Mouse (Mus musculus) hindbrain, embryonic 16.5 days (tissue): ENCODE measurements around the gene Agtpbp1. TPM values are rescaled to one million over a fixed set of nuclear protein-coding genes. Genes with fewer than 3 reads are reported as not detected.

ENCODE experiments used
- ATAC-seq: fragments of 200-750 bp; cut with Nextera tagmentation; 2 replicates; pipeline ENCODE4 v1.8.0; 2017; ENCODE audit warnings: moderate TSS enrichment, moderate library complexity
- H3K27ac ChIP-seq: fragments of 300-500 bp; sonication (generic); 2 replicates; pipeline ENCODE4 v1.5.1; 2014; ENCODE audit warnings: low read depth, mild to moderate bottlenecking, control low read depth, low read length, moderate library complexity
- H3K27me3 ChIP-seq: fragments of 300-500 bp; sonication (generic); replicated peaks from 2 replicates; pipeline ENCODE4 v1.6.1; 2014; ENCODE audit warnings: low read length; ENCODE audit not compliant: control insufficient read depth, insufficient read depth
- H3K36me3 ChIP-seq: fragments of 300-500 bp; sonication (generic); 2 replicates; pipeline ENCODE4 v1.6.1; 2014; ENCODE audit warnings: mild to moderate bottlenecking, low read length, moderate library complexity, mixed read lengths; ENCODE audit not compliant: control insufficient read depth, insufficient read depth
- H3K4me1 ChIP-seq: fragments of 300-500 bp; sonication (generic); 2 replicates; pipeline ENCODE4 v1.6.1; 2014; ENCODE audit warnings: low read depth, low read length; ENCODE audit not compliant: control insufficient read depth, insufficient read depth
- H3K4me2 ChIP-seq: fragments of 300-500 bp; sonication (generic); 2 replicates; pipeline ENCODE4 v1.6.1; 2014; ENCODE audit warnings: mild to moderate bottlenecking, low read length, control low read depth, moderate library complexity
- H3K4me3 ChIP-seq: fragments of 300-500 bp; sonication (generic); 2 replicates; pipeline ENCODE4 v1.5.1; 2014; ENCODE audit warnings: mild to moderate bottlenecking, low read length, control low read depth, moderate library complexity
- H3K9ac ChIP-seq: fragments of 300-500 bp; sonication (generic); 2 replicates; pipeline ENCODE4 v1.6.1; 2014; ENCODE audit warnings: low read depth, mild to moderate bottlenecking, control low read depth, low read length, moderate library complexity
- H3K9me3 ChIP-seq: fragments of 300-500 bp; sonication (generic); 2 replicates; pipeline ENCODE4 v1.6.1; 2014; ENCODE audit warnings: mild to moderate bottlenecking, low read length, moderate library complexity; ENCODE audit not compliant: control insufficient read depth
- WGBS: fragments of 180-500 bp; shearing (Covaris S2); extraction: QIAGEN DNeasy Blood & Tissue Kit; methylation state at CpG from one replicate; pipeline ENCODE4 v1.1.7; 2014; 5-methylcytosine and 5-hydroxymethylcytosine counted together
- polyA plus RNA-seq: library from polyadenylated mRNA; unstranded; fragments of >200 nt; fragmentation: Nextera tagmentation; extraction: Ambion mirVana; gene quantifications from 2 replicates; pipeline ENCODE4 v1.2.1, GENCODE M21; 2015

Agtpbp1 gene
- polyA plus RNA-seq, 1 experiment from 2014 or later, result 69.0 TPM

DNA sequence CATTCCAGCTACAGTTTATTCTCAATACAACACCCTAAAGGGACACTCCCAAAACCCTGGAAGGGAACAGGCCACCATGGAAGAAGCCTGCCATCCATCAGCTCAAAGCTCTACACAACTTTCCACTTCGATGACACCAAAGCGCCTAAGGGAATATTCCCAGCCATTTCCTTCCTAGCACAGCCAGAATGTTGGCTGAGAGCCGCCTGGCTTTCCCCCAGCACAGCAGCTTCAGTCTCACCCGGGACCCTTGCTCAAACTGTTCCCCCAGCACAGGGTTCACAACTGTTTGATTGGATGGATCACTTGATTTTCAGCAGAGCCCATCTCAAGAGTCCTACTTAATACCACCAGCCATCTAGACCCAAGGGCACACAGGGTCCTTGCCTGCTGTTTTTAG lies 37.3 kb downstream of the Agtpbp1 start:
- Histone ChIP-seq H3K27ac (no peak overlapping the region), H3K4me1 (no peaks in the 10 kb centered on the region; the same call in 1 of the 2 replicates), H3K4me3 (no peak overlapping the region), H3K9me3 (no peaks in the 10 kb centered on the region), H3K9ac (no peak overlapping the region), H3K36me3 (no peaks in the 10 kb centered on the region), H3K27me3 (no peaks in the 10 kb centered on the region), H3K4me2 (no peak overlapping the region)
- WGBS, result 59% methylated on average over 4 of the region's 4 CpGs
- no peak; the same call in 1 of the 2 replicates for ATAC-seq

DNA sequence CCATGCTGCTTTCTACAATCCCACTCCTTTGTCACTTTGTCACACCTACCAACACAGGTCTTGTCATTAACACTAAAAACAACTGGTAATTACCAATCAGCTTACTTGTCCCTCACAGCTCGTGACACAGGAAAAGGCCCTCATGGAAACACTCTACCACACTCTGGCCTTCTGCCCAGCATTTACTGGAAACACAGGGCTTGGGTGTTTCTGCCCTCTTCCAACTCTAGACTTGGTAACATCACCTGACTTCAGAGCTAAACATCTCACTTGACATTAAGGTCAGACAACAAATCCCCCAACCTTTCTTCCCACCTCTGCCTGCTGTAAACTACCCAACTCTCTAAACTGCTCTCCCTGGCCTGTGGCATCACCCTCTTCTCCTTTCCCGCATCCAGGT lies 37.9 kb downstream of the Agtpbp1 start:
- H3K9me3 ChIP-seq, result no peaks in the 10 kb centered on the region
- H3K4me2 ChIP-seq, result no peak overlapping the region
- H3K4me1 ChIP-seq, result no peaks in the 10 kb centered on the region; the same call in 1 of the 2 replicates
- whole genome bisulfite sequencing, result 76% methylated on average over 2 of the region's 2 CpGs
- ATAC-seq, result no peak
- H3K27me3 ChIP-seq, result no peaks in the 10 kb centered on the region
- H3K4me3 ChIP-seq, result no peak overlapping the region
- H3K9ac ChIP-seq, result no peak overlapping the region
- no peak overlapping the region for H3K27ac ChIP-seq
- H3K36me3 ChIP-seq, result no peaks in the 10 kb centered on the region

- no peak for ATAC-seq
- Histone ChIP-seq H3K4me2 (no peak overlapping the region), H3K27ac (no peak overlapping the region), H3K27me3 (no peaks in the 10 kb centered on the region), H3K9me3 (no peaks in the 10 kb centered on the region), H3K36me3 (no peaks in the 10 kb centered on the region), H3K4me3 (no peak overlapping the region), H3K4me1 (no peaks in the 10 kb centered on the region; the same call in 1 of the 2 replicates), H3K9ac (no peak overlapping the region)
- WGBS, result 88% methylated on average over 10 of the region's 10 CpGs
These were observed 42.6 kb downstream of the Agtpbp1 start for GRCm38 (mm10) chr13:59542411-59542810.

- Histone ChIP-seq H3K4me2 (no peak overlapping the region), H3K27me3 (no peaks in the 10 kb centered on the region), H3K4me1 (no peaks in the 10 kb centered on the region), H3K4me3 (no peak overlapping the region), H3K27ac (no peak overlapping the region), H3K9ac (no peak overlapping the region), H3K9me3 (no peaks in the 10 kb centered on the region), H3K36me3 (no peaks in the 10 kb centered on the region)
- no peak for ATAC-seq
- WGBS, result 86% methylated on average over 5 of the region's 5 CpGs
These were observed 45.0 kb downstream of the Agtpbp1 start for GRCm38 (mm10) chr13:59540030-59540429.

DNA sequence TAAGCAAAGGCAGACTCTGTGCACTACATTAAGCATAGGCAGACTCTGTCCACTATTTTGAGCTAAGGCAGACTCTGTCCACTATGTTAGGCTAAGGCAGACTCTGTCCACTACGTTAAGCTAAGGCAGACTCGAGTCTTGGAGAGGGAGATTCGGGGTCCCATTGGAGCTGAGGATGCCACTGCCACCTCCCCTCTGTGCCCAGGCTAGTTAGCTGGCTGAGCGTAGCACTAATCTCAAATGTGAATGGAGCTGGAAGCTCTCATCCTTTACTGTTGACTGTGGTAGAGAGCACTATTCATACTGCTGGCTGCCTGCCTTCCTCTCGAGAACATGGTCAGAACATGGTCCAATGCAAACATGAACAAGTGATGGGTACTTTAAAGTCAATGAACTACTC lies 46.4 kb downstream of the Agtpbp1 start:
- Histone ChIP-seq H3K36me3 (no peaks in the 10 kb centered on the region), H3K4me1 (no peaks in the 10 kb centered on the region), H3K4me2 (no peak overlapping the region), H3K27ac (no peak overlapping the region), H3K9ac (no peak overlapping the region), H3K27me3 (no peaks in the 10 kb centered on the region), H3K4me3 (no peak overlapping the region), H3K9me3 (no peaks in the 10 kb centered on the region)
- no peak for ATAC-seq
- 91% methylated on average over 5 of the region's 5 CpGs for WGBS

DNA sequence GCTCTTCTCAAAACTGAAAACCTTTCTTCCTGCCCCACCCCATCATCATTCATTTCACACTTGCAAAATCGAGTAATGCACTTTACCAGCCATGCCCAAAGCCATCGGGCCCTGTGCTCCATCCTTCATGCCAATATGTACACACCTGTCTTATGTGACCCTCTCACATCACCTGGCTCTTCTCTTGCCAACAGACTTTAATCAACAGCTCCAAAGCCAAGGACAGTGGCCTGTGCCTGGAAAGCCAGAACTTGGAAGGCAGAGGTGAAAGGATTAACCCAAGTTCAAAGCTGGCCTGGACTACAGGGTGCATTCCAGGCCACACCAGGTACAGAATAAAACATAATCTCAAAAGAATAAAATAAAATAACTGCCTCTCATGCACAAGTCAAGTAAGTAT lies 48.4 kb downstream of the Agtpbp1 start:
- Histone ChIP-seq H3K27me3 (no peaks in the 10 kb centered on the region), H3K9ac (no peak overlapping the region), H3K4me1 (no peaks in the 10 kb centered on the region), H3K36me3 (peaks cover 5% of the 10 kb centered on the region; the same call in 1 of the 2 replicates), H3K4me2 (no peak overlapping the region), H3K4me3 (no peak overlapping the region), H3K27ac (no peak overlapping the region), H3K9me3 (no peaks in the 10 kb centered on the region)
- 75% methylated on average over 2 of the region's 2 CpGs for WGBS
- no peak for ATAC-seq

GRCm38 (mm10) chr13:59535746-59536145 lies 49.3 kb downstream of the Agtpbp1 start:
- 83% methylated on average over 6 of the region's 6 CpGs for WGBS
- Histone ChIP-seq H3K4me3 (no peak overlapping the region), H3K4me2 (no peak overlapping the region), H3K4me1 (no peaks in the 10 kb centered on the region), H3K36me3 (peaks cover 10% of the 10 kb centered on the region), H3K9ac (no peak overlapping the region), H3K27me3 (no peaks in the 10 kb centered on the region), H3K9me3 (no peaks in the 10 kb centered on the region), H3K27ac (no peak overlapping the region)
- no peak for ATAC-seq

DNA sequence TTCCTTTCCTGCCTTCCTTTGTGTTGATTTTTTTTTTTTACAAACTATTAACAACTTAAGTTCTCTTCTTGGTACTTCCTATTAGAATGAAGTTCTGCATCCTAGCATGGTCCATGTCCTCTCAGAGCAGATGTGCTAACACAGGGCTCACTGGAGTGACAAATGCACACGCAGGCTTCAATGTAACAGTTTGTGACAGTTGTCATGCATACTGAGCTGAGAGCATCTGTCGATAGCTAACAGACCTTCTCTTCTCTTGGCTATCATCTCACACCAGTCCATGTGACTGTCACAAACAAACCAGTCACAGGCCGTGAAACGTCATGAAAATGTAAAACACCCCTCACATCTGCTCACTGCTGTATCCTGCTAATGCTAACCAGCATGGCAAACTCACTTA lies 50.7 kb downstream of the Agtpbp1 start:
- no peaks in the 10 kb centered on the region for H3K27me3 ChIP-seq
- H3K4me2 ChIP-seq, result no peak overlapping the region
- H3K9ac ChIP-seq, result no peak overlapping the region
- no peak overlapping the region for H3K27ac ChIP-seq
- 73% methylated on average over 4 of the region's 4 CpGs for WGBS
- H3K4me3 ChIP-seq, result no peak overlapping the region
- H3K9me3 ChIP-seq, result no peaks in the 10 kb centered on the region
- peaks cover 10% of the 10 kb centered on the region for H3K36me3 ChIP-seq
- no peak for ATAC-seq
- no peaks in the 10 kb centered on the region for H3K4me1 ChIP-seq

DNA sequence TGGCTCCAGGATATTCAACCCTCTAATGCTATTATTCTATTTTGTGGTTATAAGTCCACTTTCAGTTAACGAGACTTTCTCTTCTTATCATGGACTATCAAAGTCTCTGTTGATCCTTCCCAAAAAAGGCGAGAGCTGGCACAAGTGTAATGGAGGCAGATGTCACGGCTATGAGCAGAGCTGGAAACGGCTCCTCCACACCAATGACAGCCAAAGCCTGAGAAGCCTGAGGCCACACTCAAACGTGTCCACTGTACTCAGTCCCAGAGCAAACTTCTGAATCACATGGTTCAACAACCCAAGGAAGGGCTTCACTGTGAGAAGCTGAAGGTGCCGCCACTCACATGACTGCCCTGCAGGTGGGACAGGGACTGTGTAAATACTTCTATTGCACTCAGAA lies 51.7 kb downstream of the Agtpbp1 start:
- no peak overlapping the region for H3K4me3 ChIP-seq
- WGBS, result 82% methylated on average over 6 of the region's 6 CpGs
- no peaks in the 10 kb centered on the region for H3K9me3 ChIP-seq
- no peak overlapping the region for H3K9ac ChIP-seq
- no peak for ATAC-seq
- no peak overlapping the region for H3K4me2 ChIP-seq
- H3K27ac ChIP-seq, result no peak overlapping the region
- no peaks in the 10 kb centered on the region for H3K4me1 ChIP-seq
- H3K36me3 ChIP-seq, result peaks cover 10% of the 10 kb centered on the region
- no peaks in the 10 kb centered on the region for H3K27me3 ChIP-seq

GRCm38 (mm10) chr13:59531203-59531602 lies 53.8 kb downstream of the Agtpbp1 start:
- Histone ChIP-seq H3K27me3 (no peaks in the 10 kb centered on the region), H3K4me2 (no peak overlapping the region), H3K27ac (no peak overlapping the region), H3K4me3 (no peak overlapping the region), H3K9me3 (no peaks in the 10 kb centered on the region), H3K4me1 (no peaks in the 10 kb centered on the region), H3K9ac (no peak overlapping the region), H3K36me3 (peaks cover 23% of the 10 kb centered on the region)
- WGBS, result 64% methylated on average over 2 of the region's 2 CpGs
- ATAC-seq, result no peak
